Mouse (Mus musculus): ENCODE data around the gene Akr1a1.

DNA sequence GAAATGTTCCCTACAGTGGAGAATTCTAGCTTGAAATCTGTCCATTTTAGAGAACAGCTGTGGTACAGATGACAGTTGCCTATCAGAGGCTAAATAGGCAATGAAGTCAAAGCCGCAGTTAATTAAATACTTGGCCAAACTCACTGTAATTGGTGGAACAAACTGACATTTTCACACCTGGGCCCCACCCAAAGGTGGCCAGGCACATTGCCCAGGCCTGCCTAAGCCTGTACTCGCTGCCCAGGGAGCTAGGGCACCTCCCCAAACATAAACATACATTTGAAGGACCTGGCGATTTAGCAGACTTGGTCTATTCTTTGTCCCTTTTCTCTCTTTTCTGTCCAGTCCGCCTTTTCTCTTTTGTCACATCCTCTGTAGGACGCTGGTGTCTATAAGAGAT, 55.1 kb downstream of the Akr1a1 start, which contains the start of gene Ccdc17:
- TF ChIP-seq MAFK (IDR thresholded peaks at IDR 0.05; ENCODE audit: insufficient read depth, low read depth, low read length), result no peak
- TF ChIP-seq CHD2 (IDR thresholded peaks at IDR 0.05; ENCODE audit: low read depth, low read length), result no peak
- no peak for TF ChIP-seq ZC3H11A (IDR thresholded peaks at IDR 0.05; ENCODE audit: borderline replicate concordance, low read depth, low read length)

Data from ES-E14 (cell line).